Mouse (Mus musculus): ENCODE measurements around the gene Zmiz1.

DNA sequence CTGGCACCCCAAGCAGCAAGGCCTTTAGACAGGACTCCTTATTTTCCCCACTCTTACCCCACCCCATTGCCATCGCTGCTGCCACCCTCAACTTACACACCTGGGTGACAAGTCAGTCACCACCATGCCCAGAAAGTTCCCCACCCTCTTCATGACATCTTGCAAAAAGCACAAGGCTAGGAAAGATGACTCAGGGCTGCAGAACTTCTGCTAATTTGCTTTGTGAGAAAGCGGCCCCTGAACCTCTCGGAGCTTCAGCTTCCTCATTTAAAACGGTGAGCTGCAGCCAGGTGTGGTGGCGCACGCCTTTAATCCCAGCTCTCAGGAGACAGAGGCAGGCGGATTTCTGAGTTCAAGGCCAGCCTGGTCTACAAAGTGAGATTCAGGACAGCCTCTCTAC, 141.4 kb downstream of the Zmiz1 start:
- no peak for TF ChIP-seq EP300 (IDR thresholded peaks at IDR 0.05; ENCODE audit: insufficient read depth, low read depth, low read length)
- no peak for TF ChIP-seq POLR2A (IDR thresholded peaks at IDR 0.05; ENCODE audit: insufficient read depth, low read length)
- no peak for TF ChIP-seq CTCF (IDR thresholded peaks at IDR 0.05; ENCODE audit: low read depth, low read length)
